Mouse (Mus musculus): ENCODE measurements around the gene Ift122. TPM values are rescaled to one million over a fixed set of nuclear protein-coding genes. Genes with fewer than 3 reads are reported as not detected.

Gene Ift122
- total and polyA plus RNA-seq, 3 experiments = 7.9 to 14.1 (median 8.6) TPM

DNA sequence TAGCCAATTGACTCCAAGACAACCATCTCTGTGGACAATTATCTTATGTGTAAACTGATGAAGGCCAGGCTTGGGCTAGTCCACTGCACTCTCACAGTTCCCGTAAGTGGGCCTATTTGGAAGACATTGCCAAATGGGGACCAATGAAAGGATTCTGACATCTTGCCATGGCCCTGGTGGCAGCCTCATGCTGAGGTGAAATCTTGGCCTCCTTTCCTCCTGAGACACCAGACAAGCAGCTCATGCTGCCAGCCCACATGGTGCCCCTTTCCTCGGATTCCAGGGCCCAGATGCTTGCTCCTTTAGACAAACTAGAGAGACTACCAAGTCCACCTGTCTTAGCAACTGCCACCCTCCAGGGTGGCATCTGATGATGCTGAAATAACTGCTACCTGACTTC lies 35.1 kb upstream of the Ift122 start:
- TF ChIP-seq KAT2A (IDR thresholded peaks at IDR 0.05; ENCODE audit: insufficient replicate concordance, low read length) (no peak), RCOR1 (conservative IDR thresholded peaks at IDR 0.05; ENCODE audit: low read depth, low read length) (no peak), JUN (IDR thresholded peaks at IDR 0.05; ENCODE audit: insufficient read depth, low read depth, low read length) (no peak), EP300 (IDR thresholded peaks at IDR 0.05; ENCODE audit: low read length) (no peak), MXI1 (IDR thresholded peaks at IDR 0.05; ENCODE audit: low read depth, low read length) (no peak), ZNF384 (IDR thresholded peaks at IDR 0.05; ENCODE audit: low read depth, low read length) (no peak), JUND (conservative IDR thresholded peaks at IDR 0.05; ENCODE audit: low read depth, low read length) (no peak), ZKSCAN1 (IDR thresholded peaks at IDR 0.05; ENCODE audit: borderline replicate concordance, low read depth, low read length) (no peak), MYC (IDR thresholded peaks at IDR 0.05; ENCODE audit: low read depth, low read length) (no peak), NELFE (IDR thresholded peaks at IDR 0.05; ENCODE audit: low read depth, low read length) (no peak), MAFK (IDR thresholded peaks at IDR 0.05; ENCODE audit: insufficient replicate concordance, low read length) (no peak), ZC3H11A (IDR thresholded peaks at IDR 0.05; ENCODE audit: low read depth, low read length) (no peak), TBP (conservative IDR thresholded peaks at IDR 0.05; ENCODE audit: low read depth, low read length) (no peak)
- no peak overlapping the region for H3K4me2 ChIP-seq (ENCODE audit: insufficient read depth, low read depth, poor library complexity, severe bottlenecking)

DNA sequence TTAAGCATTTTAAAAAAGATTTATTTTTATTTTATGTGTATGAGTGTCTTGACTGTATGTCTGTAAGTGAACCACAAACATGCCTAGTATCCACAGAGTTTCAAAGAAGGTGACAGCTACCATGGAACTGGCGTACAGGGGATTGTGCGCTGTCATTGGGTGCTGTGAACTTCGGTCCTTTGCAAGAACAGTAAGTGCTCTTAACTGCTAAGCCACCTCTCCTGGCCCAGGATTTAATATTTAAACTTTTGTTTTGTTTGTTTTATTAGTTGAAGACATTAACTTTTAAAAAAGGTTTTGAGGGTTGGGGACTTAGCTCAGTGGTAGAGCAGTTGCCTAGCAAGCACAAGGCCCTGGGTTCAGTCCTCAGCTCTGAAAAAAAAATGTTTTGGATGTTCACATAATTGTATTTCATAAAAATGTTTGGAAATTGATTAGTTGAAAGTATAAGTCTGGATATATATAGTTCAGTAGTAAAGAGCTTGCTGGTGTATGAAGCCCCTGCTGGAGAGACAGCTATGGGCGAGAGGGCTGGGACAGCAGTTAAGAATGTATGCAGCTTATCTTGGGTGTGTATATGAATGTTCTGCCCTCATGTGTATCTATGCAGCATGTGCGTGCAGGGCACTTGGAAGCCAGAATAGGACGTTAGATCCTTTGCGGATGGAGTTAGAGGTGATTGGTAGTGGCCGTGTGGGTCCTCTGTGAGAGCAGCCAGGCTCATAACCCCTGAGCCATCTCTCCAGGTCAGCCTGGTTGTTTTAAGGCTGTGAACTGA lies 31.9 kb upstream of the Ift122 start:
- Histone ChIP-seq H3K27me3 (replicated peaks) (no peaks in the 10 kb centered on the region), H3K9me3 (replicated peaks; ENCODE audit: low read length) (no peaks in the 10 kb centered on the region), H3K4me1 (ENCODE audit: control insufficient read depth in 1 of 2, insufficient read depth in 2 of 2) (peaks cover 5 to 8% of the 10 kb centered on the region in 2 experiments), H3K9ac (ENCODE audit: insufficient read depth, low read depth) (no peak overlapping the region), H3K79me2 (replicated peaks; ENCODE audit: control insufficient read depth, extremely low read depth, insufficient read depth, poor library complexity, severe bottlenecking) (no peaks in the 10 kb centered on the region), H3K4me2 (ENCODE audit: insufficient read depth, low read depth, poor library complexity, severe bottlenecking) (no peak overlapping the region), H3K4me3 (replicated peaks in 1 of 3; ENCODE audit: low read depth in 2 of 3, low read length in 2 of 3, poor library complexity in 1 of 3) (no peak overlapping the region), H3K36me3 (replicated peaks in 1 of 2; ENCODE audit: control insufficient read depth in 1 of 2, insufficient read depth in 1 of 2, low read length in 1 of 2) (peaks cover 0 to 36% of the 10 kb centered on the region in 2 experiments), H3K27ac (ENCODE audit: insufficient read depth, low read depth) (no peak overlapping the region)
- no peak for TF ChIP-seq ETS1 (conservative IDR thresholded peaks at IDR 0.05; ENCODE audit: low read depth, low read length)
- TF ChIP-seq TBP (conservative IDR thresholded peaks at IDR 0.05; ENCODE audit: low read depth, low read length) = no peak
- no peak for DNase-seq (ENCODE audit: extremely low read depth)
- dilution Hi-C loops (cut with MboI; ENCODE audit: extremely low pct_ligation_motif_present, extremely low pct_unique_long_range_greater_than_20kb, low sequenced_read_pairs) = no loop called here
- in situ Hi-C loops (cut with MboI; ENCODE audit: low pct_ligation_motif_present, low pct_unique_long_range_greater_than_20kb, low sequenced_read_pairs) = no loop called here

More for the DNA sequence above, 35.1 kb upstream of the Ift122 start:
- in situ Hi-C loops (cut with MboI; ENCODE audit: low pct_ligation_motif_present, low pct_unique_long_range_greater_than_20kb, low sequenced_read_pairs) = no loop called here
- no peak for DNase-seq (ENCODE audit: extremely low read depth)
- Histone ChIP-seq H3K79me2 (replicated peaks; ENCODE audit: control insufficient read depth, extremely low read depth, insufficient read depth, poor library complexity, severe bottlenecking) (no peaks in the 10 kb centered on the region), H3K36me3 (replicated peaks in 1 of 2; ENCODE audit: control insufficient read depth in 1 of 2, insufficient read depth in 1 of 2, low read length in 1 of 2) (peaks cover 2 to 59% of the 10 kb centered on the region in 2 experiments), H3K9ac (ENCODE audit: insufficient read depth, low read depth) (no peak overlapping the region), H3K4me3 (replicated peaks in 1 of 3; ENCODE audit: low read depth in 2 of 3, low read length in 2 of 3, poor library complexity in 1 of 3) (no peak overlapping the region), H3K27me3 (replicated peaks) (no peaks in the 10 kb centered on the region), H3K27ac (ENCODE audit: insufficient read depth, low read depth) (no peak overlapping the region), H3K9me3 (replicated peaks; ENCODE audit: low read length) (no peaks in the 10 kb centered on the region), H3K4me1 (ENCODE audit: control insufficient read depth in 1 of 2, insufficient read depth in 2 of 2) (peaks cover 8 to 13% of the 10 kb centered on the region in 2 experiments)
- dilution Hi-C loops (cut with MboI; ENCODE audit: extremely low pct_ligation_motif_present, extremely low pct_unique_long_range_greater_than_20kb, low sequenced_read_pairs) = no loop called here
